Mouse (Mus musculus): ENCODE data around the gene Sh3bp5.

GRCm38 (mm10) chr14:31385977-31386697, 49.7 kb downstream of the Sh3bp5 start:
- peak; percentile 83 for TF ChIP-seq CTCF (IDR thresholded peaks at IDR 0.05; ENCODE audit: control insufficient read depth, insufficient read depth, insufficient read length)
- no peak for TF ChIP-seq MAX (IDR thresholded peaks at IDR 0.05)
- no peak for TF ChIP-seq CEBPB (IDR thresholded peaks at IDR 0.05; ENCODE audit: low read depth)
- TF ChIP-seq USF1 (IDR thresholded peaks at IDR 0.05; ENCODE audit: low read depth): no peak
- TF ChIP-seq MYOD1 (IDR thresholded peaks at IDR 0.05; ENCODE audit: control insufficient read depth, insufficient read length, low read depth): no peak
- TF ChIP-seq FOSL1 (IDR thresholded peaks at IDR 0.05; ENCODE audit: insufficient read depth, low read length, poor library complexity, severe bottlenecking): no peak
